Comparison of ENCODE assay signal across 34 mouse cellular contexts in the genomic region with DNA sequence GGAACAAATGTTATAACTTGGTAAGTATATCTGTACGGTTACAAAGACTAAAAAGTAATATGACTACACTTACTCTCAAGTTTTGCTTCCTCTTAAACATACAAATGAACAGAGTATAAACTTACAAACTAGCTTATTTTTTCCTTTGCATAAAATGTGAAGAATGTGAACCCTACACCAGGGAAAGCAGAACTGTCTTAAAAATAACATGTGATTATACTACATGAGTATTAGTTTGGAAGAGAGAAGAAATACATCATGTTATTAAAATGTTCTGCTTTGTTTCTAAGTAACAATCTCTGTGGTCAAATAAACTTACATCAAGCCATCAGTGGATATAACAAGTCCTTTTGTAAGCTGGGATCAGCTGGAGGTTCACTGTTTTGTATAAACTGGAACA. TPM values are rescaled to one million over a fixed set of nuclear protein-coding genes. Genes with fewer than 3 reads are reported as not detected.
DNase-seq lines count a peak whose midpoint lies in the region; ATAC-seq and TF ChIP-seq lines count a peak whose summit lies in the region.
"Had no signal": no experiment of that assay in that cellular context is flagged by ENCODE, and none has a peak within 500 bp of the region (broad histone marks: within the 10 kb centered on the region; RNA-seq: fewer than 3 reads in every experiment).

No protein-coding gene starts in this region.

- no peak overlapping the region for H3K4me2 ChIP-seq in stomach, embryonic 16.5 days (ENCODE audit: low read depth, low read length)
- H3K4me2 ChIP-seq: forebrain, embryonic 13.5 days; heart, embryonic 15.5 days; hindbrain, embryonic 13.5 days; lung, embryonic 14.5 days; midbrain, embryonic 11.5 days; neural tube, embryonic 13.5 days had no signal

- no peaks in the 10 kb centered on the region for H3K9me3 ChIP-seq in stomach, embryonic 16.5 days (replicated peaks; ENCODE audit: control insufficient read depth, low read length)
- H3K9me3 ChIP-seq: forebrain, embryonic 13.5 days; heart, embryonic 10.5 days; heart, embryonic 15.5 days; hindbrain, embryonic 13.5 days; neural tube, embryonic 13.5 days had no signal

- TF ChIP-seq POLR2A in embryonic fibroblast, embryonic 13.5 days (IDR thresholded peaks at IDR 0.05; ENCODE audit: low read depth, low read length), result no peak

- H3K36me3 ChIP-seq in stomach, embryonic 16.5 days (ENCODE audit: control insufficient read depth, insufficient read depth, low read length), result no peaks in the 10 kb centered on the region
- H3K36me3 ChIP-seq: heart, embryonic 10.5 days; heart, embryonic 15.5 days; hindbrain, embryonic 13.5 days; neural tube, embryonic 13.5 days had no signal

- H3K27ac ChIP-seq in gastrocnemius, adult 2 months, result peak overlapping the region; percentile 62
- H3K27ac ChIP-seq in embryonic fibroblast, embryonic 13.5 days (ENCODE audit: insufficient read depth, low read length), result peak overlapping the region; percentile 43
- H3K27ac ChIP-seq in stomach, embryonic 16.5 days (ENCODE audit: low read length), result peak overlapping the region; percentile 57
- H3K27ac ChIP-seq: forebrain, embryonic 13.5 days; heart, embryonic 10.5 days; heart, embryonic 15.5 days; hindbrain, embryonic 13.5 days; liver, embryonic 14.5 days; neural tube, embryonic 13.5 days had no signal

- peaks cover 5% of the 10 kb centered on the region; the same call in 1 of the 2 replicates for H3K4me1 ChIP-seq in embryonic fibroblast, embryonic 13.5 days (ENCODE audit: control insufficient read depth, insufficient read depth, low read length)
- H3K4me1 ChIP-seq in stomach, embryonic 16.5 days (ENCODE audit: control insufficient read depth, insufficient read depth, low read length), result peaks cover 2% of the 10 kb centered on the region; the same call in 1 of the 2 replicates
- H3K4me1 ChIP-seq: forebrain, embryonic 13.5 days; heart, embryonic 10.5 days; heart, embryonic 15.5 days; hindbrain, embryonic 13.5 days; neural tube, embryonic 13.5 days had no signal

- H3K9ac ChIP-seq in stomach, embryonic 16.5 days (ENCODE audit: low read length), result no peak overlapping the region
- H3K9ac ChIP-seq: forebrain, embryonic 13.5 days; heart, embryonic 15.5 days; hindbrain, embryonic 13.5 days; liver, embryonic 14.5 days; lung, embryonic 14.5 days; neural tube, embryonic 13.5 days had no signal

- ATAC-seq in stomach, embryonic 16.5 days (ENCODE audit: insufficient read depth, low FRiP score), result no peak
- ATAC-seq: forebrain, embryonic 13.5 days; intestine, embryonic 16.5 days; midbrain, embryonic 16.5 days had no signal

- no peak for DNase-seq in gastrocnemius, adult 2 months
- no peak for DNase-seq in gastrocnemius, adult 18-20 months (ENCODE audit: low spot score)
- peak; percentile 9 for DNase-seq in A20 (ENCODE audit: low read depth, low spot score)
- DNase-seq in spleen, postnatal 36 days (ENCODE audit: low spot score in 2 of 2), result no peak
- DNase-seq in cerebellum, adult 8-10 months, result no peak
- DNase-seq: adrenal gland, postnatal 25 days; cerebellum, adult 11-12 months; cerebellum, postnatal 14 days; gastrocnemius, postnatal 25 days; heart, adult 11 months; heart, postnatal 4 days; kidney, adult 9 months; kidney, postnatal 14 days; layer of hippocampus, adult 9-11 months; liver; lung, embryonic 14.5 days; right cerebral cortex, postnatal 4 days; thymus, adult 18-20 months; thymus, postnatal 25 days had no signal

- intact Hi-C loops in gastrocnemius, adult 2 months (cut with DNase I), result loop anchor here (5.0 kb wide), 1 partner anchor 56 kb away; no protein-coding TSS in a partner anchor

- no peak for TF ChIP-seq CTCF in gastrocnemius, adult 2 months (IDR thresholded peaks at IDR 0.05)
- no peak for TF ChIP-seq CTCF in embryonic fibroblast, embryonic 13.5 days (IDR thresholded peaks at IDR 0.05; ENCODE audit: borderline replicate concordance, insufficient read depth, low read length)

- H3K4me3 ChIP-seq in gastrocnemius, adult 2 months, result no peak overlapping the region
- no peak overlapping the region for H3K4me3 ChIP-seq in embryonic fibroblast, embryonic 13.5 days (ENCODE audit: insufficient read depth, low read length)
- H3K4me3 ChIP-seq in stomach, embryonic 16.5 days (replicated peaks; ENCODE audit: low read length), result no peak overlapping the region
- H3K4me3 ChIP-seq: forebrain, embryonic 13.5 days; heart, embryonic 10.5 days; heart, embryonic 15.5 days; hindbrain, embryonic 13.5 days; myocyte; neural tube, embryonic 13.5 days had no signal

- no peaks in the 10 kb centered on the region for H3K27me3 ChIP-seq in stomach, embryonic 16.5 days (ENCODE audit: control insufficient read depth, insufficient read depth, low read length)
- H3K27me3 ChIP-seq: forebrain, embryonic 13.5 days; heart, embryonic 15.5 days; hindbrain, embryonic 13.5 days; neural tube, embryonic 13.5 days had no signal

- WGBS in stomach, embryonic 16.5 days, result 59% methylated on average over 1 of the region's 1 CpGs

RNA-seq across cellular contexts. Expression of gene Aspn, which starts 5.5 kb away (rescaled TPM):
- 10 to 100 TPM; 13.0 to 19.6 TPM for total RNA-seq in gastrocnemius, adult 2 months (2021)
- 10 to 100 TPM in 1 of 2 experiments, 1 to 10 TPM in 1; 7.6 to 14.9 TPM for total RNA-seq in gastrocnemius, adult 18-20 months (2021)
- 134 and 402 TPM in 2 replicates for polyA plus RNA-seq in embryonic fibroblast, embryonic 13.5 days (2011; ENCODE audit: insufficient read length, low read depth, missing spikeins)
- polyA plus RNA-seq in stomach, embryonic 16.5 days (2015; fragmentation: Nextera tagmentation; extraction: Ambion mirVana), result 119 and 131 TPM in 2 replicates
- total RNA-seq: megakaryocyte progenitor cell, adult 5-6 weeks; MEL had no signal

RNA-seq across cellular contexts. Expression of gene Ecm2, which starts 34.1 kb away (rescaled TPM):
- total RNA-seq in gastrocnemius, adult 2 months (2021), result 10 to 100 TPM in 1 of 2 experiments, 1 to 10 TPM in 1; 8.0 to 15.0 TPM
- total RNA-seq in gastrocnemius, adult 18-20 months (2021), result 1 to 10 TPM; 6.7 to 9.3 TPM
- 0.55 and 1.7 TPM in 2 replicates for polyA plus RNA-seq in embryonic fibroblast, embryonic 13.5 days (2011; ENCODE audit: insufficient read length, low read depth, missing spikeins)
- 1.4 and 1.5 TPM in 2 replicates for polyA plus RNA-seq in stomach, embryonic 16.5 days (2015; fragmentation: Nextera tagmentation; extraction: Ambion mirVana)

RNA-seq across cellular contexts. Expression of gene Omd, which starts 43.6 kb away (rescaled TPM):
- 1 to 10 TPM; 1.9 to 4.8 TPM for total RNA-seq in gastrocnemius, adult 2 months (2021)
- 1 to 10 TPM in 1 of 2 experiments, under 1 TPM in 1; 0.82 to 2.1 TPM for total RNA-seq in gastrocnemius, adult 18-20 months (2021)
- polyA plus RNA-seq in embryonic fibroblast, embryonic 13.5 days (2011; ENCODE audit: insufficient read length, low read depth, missing spikeins), result 1.8 and 8.3 TPM in 2 replicates
- polyA plus RNA-seq in stomach, embryonic 16.5 days (2015; fragmentation: Nextera tagmentation; extraction: Ambion mirVana), result 0.85 and 1.1 TPM in 2 replicates

RNA-seq across cellular contexts. Expression of gene Tes3-ps, which starts 45.6 kb away (rescaled TPM):
- 1 to 10 TPM; 1.7 to 2.4 TPM for total RNA-seq in gastrocnemius, adult 2 months (2021)
- 1 to 10 TPM; 1.4 to 1.6 TPM for total RNA-seq in gastrocnemius, adult 18-20 months (2021)
- polyA plus RNA-seq in embryonic fibroblast, embryonic 13.5 days (2011; ENCODE audit: insufficient read length, low read depth, missing spikeins), result 2.9 and 4.2 TPM in 2 replicates
- 0.74 and 1.2 TPM in 2 replicates for polyA plus RNA-seq in stomach, embryonic 16.5 days (2015; fragmentation: Nextera tagmentation; extraction: Ambion mirVana)
- polyA plus RNA-seq: spleen, adult 2 months had no signal
